Mouse (Mus musculus): Measurements from ENCODE around the gene Mrpl52. TPM values are rescaled to one million over a fixed set of nuclear protein-coding genes. Genes with fewer than 3 reads are reported as not detected.

Gene Mrpl52
- 226 and 256 TPM in 2 replicates for polyA plus RNA-seq (2015; fragmentation: Nextera tagmentation; extraction: Ambion mirVana)

DNA sequence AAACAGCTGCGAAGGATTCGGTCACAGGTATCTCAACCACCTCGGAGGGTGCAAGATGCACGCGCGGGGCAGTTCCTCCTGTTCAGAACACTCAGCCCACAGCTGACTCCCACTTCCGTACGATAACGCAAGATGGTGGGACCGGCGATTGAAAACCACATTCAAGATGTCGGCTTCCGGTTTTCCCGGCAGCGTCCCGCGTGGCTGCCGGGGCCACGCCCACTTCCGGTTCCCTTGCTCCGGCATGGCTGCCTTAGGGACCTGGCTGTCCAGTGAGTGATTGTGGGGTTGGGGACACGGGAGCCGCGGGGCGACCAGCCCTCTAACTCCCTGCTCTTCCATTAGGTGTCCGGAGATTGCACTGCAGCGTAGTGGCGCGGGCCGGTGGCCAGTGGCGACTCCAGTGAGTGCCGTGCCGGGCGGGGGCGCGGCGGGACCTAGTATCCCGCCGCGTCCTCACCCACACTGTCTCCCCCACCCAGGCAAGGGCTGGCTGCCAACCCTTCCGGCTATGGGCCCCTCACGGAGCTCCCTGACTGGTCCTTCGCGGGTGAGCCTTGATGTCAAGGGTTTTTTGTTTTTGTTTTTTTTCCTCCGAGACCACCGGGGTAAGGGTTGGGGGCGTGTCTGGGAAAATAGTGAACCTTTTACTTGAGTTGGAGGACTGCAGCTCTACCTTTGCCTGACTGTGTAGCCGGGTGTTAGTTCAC lies at the start of gene Mrpl52:
Mrpl52 (plus strand) TSS at position 221 of the 710 bp plus-strand sequence.
- ATAC-seq (ENCODE audit: extremely low read depth, insufficient number of reproducible peaks, low FRiP score, low TSS enrichment): peak; percentile 60
- H3K9me3 ChIP-seq: no peaks in the 10 kb centered on the region
- peak within 1 kb of the TSS; percentile 73 for H3K4me2 ChIP-seq
- peak within 1 kb of the TSS; percentile 82 for H3K4me3 ChIP-seq
- H3K4me1 ChIP-seq: peaks cover 45% of the 10 kb centered on the region
- peaks cover 20% of the 10 kb centered on the region for H3K36me3 ChIP-seq
- peak within 1 kb of the TSS; percentile 84 for H3K27ac ChIP-seq (replicated peaks)
- under 1% methylated on average over 47 of the region's 48 CpGs for WGBS
- peak within 1 kb of the TSS; percentile 87 for H3K9ac ChIP-seq
- H3K27me3 ChIP-seq (replicated peaks): no peaks in the 10 kb centered on the region

DNA sequence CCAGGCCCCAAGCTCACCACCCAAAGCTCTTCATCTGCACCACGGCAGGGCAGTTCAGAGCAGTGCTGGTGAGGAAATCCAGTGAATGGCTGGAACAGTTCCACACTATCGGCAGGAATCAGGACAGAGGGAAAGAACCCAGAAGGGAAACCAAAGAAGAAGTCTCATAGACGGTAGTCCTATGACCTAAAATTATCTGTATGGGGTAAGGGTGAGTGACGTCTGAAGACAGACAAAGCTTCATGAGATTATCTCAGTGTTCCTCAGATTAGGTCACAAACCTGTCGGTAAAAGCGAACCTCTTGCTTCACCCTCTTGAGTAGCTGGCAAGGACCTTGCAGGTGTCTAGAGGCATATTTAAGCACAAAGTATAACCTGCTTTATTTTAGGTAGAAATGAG lies 49.5 kb upstream of the Mrpl52 start:
- Histone ChIP-seq H3K27ac (replicated peaks) (no peak overlapping the region), H3K9me3 (no peaks in the 10 kb centered on the region), H3K4me1 (no peaks in the 10 kb centered on the region), H3K36me3 (peaks cover 10% of the 10 kb centered on the region; the same call in 1 of the 2 replicates), H3K27me3 (replicated peaks) (no peaks in the 10 kb centered on the region), H3K9ac (no peak overlapping the region), H3K4me2 (no peak overlapping the region), H3K4me3 (no peak overlapping the region)
- no peak for ATAC-seq (ENCODE audit: extremely low read depth, insufficient number of reproducible peaks, low FRiP score, low TSS enrichment)
- WGBS: 61% methylated on average over 6 of the region's 6 CpGs

- Histone ChIP-seq H3K36me3 (no peaks in the 10 kb centered on the region), H3K9me3 (no peaks in the 10 kb centered on the region), H3K4me1 (peaks cover 9% of the 10 kb centered on the region), H3K9ac (no peak overlapping the region), H3K27me3 (replicated peaks) (no peaks in the 10 kb centered on the region), H3K4me2 (no peak overlapping the region), H3K4me3 (no peak overlapping the region), H3K27ac (replicated peaks) (no peak overlapping the region)
- no peak for ATAC-seq (ENCODE audit: extremely low read depth, insufficient number of reproducible peaks, low FRiP score, low TSS enrichment)
- 79% methylated on average over 13 of the region's 13 CpGs for WGBS
These were observed 47.1 kb upstream of the Mrpl52 start for GRCm38 (mm10) chr14:54379571-54379970.

DNA sequence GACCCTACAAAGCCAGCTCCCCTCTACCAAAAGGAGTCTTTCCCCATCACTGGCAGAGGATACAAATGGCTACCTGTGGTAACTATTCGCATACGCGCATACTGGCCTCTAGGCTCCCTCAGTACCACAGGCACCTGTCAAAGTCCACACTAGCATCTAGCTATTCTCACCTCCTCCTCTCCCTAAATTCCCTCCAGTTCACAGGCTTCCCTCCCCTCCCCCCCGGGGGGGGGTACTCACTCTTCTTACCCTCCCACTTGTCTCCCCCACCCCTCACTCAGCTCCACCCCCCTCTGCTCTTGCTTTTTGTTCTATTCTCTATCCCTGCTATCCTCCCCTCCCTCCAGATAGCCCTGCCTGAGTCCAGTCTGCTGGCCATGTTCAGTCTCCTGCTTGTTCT lies 46.1 kb upstream of the Mrpl52 start:
- H3K9me3 ChIP-seq: no peaks in the 10 kb centered on the region
- no peak overlapping the region for H3K27ac ChIP-seq (replicated peaks)
- H3K4me1 ChIP-seq: peaks cover 9% of the 10 kb centered on the region
- no peak for ATAC-seq (ENCODE audit: extremely low read depth, insufficient number of reproducible peaks, low FRiP score, low TSS enrichment)
- H3K9ac ChIP-seq: no peak overlapping the region
- H3K4me3 ChIP-seq: no peak overlapping the region
- no peak overlapping the region for H3K4me2 ChIP-seq
- 81% methylated on average over 4 of the region's 4 CpGs for WGBS
- H3K36me3 ChIP-seq: no peaks in the 10 kb centered on the region
- no peaks in the 10 kb centered on the region for H3K27me3 ChIP-seq (replicated peaks)

- Histone ChIP-seq H3K4me1 (peaks cover 9% of the 10 kb centered on the region), H3K27ac (replicated peaks) (no peak overlapping the region), H3K36me3 (no peaks in the 10 kb centered on the region), H3K4me3 (no peak overlapping the region), H3K27me3 (replicated peaks) (no peaks in the 10 kb centered on the region), H3K9ac (no peak overlapping the region), H3K4me2 (no peak overlapping the region), H3K9me3 (no peaks in the 10 kb centered on the region)
- 74% methylated on average over 10 of the region's 10 CpGs for WGBS
- ATAC-seq (ENCODE audit: extremely low read depth, insufficient number of reproducible peaks, low FRiP score, low TSS enrichment): no peak
These were observed 44.9 kb upstream of the Mrpl52 start for GRCm38 (mm10) chr14:54381816-54382215.

GRCm38 (mm10) chr14:54382641-54383040 lies 44.1 kb upstream of the Mrpl52 start:
- no peak overlapping the region for H3K9ac ChIP-seq
- H3K36me3 ChIP-seq: no peaks in the 10 kb centered on the region
- 78% methylated on average over 9 of the region's 9 CpGs for WGBS
- no peak overlapping the region for H3K4me2 ChIP-seq
- no peak overlapping the region for H3K27ac ChIP-seq (replicated peaks)
- H3K9me3 ChIP-seq: no peaks in the 10 kb centered on the region
- no peak overlapping the region for H3K4me3 ChIP-seq
- H3K27me3 ChIP-seq (replicated peaks): no peaks in the 10 kb centered on the region
- peaks cover 9% of the 10 kb centered on the region for H3K4me1 ChIP-seq
- no peak for ATAC-seq (ENCODE audit: extremely low read depth, insufficient number of reproducible peaks, low FRiP score, low TSS enrichment)

DNA sequence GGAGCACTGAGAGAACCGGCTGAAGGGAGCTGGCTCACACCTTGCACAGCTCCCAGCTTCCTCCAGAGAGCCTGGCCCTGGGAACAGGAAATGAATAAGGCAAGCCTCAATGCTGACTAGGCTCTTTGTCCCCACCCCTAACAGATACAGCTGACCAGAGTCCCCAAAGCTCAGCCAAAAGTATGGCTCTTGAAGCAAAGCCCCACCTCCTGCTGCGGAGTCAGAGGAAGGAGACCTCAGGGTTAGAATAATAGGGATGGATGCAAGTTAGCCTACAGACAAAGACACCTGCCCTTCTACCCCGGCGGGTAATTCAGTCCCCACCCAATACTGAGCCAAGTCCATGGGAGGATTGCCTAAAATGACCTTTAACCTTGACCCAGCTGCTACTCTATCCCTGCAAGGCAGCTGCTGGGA lies 43.3 kb upstream of the Mrpl52 start:
- Histone ChIP-seq H3K9ac (no peak overlapping the region), H3K27ac (replicated peaks) (no peak overlapping the region), H3K27me3 (replicated peaks) (no peaks in the 10 kb centered on the region), H3K4me1 (peaks cover 9% of the 10 kb centered on the region), H3K9me3 (no peaks in the 10 kb centered on the region), H3K4me3 (no peak overlapping the region), H3K4me2 (no peak overlapping the region), H3K36me3 (no peaks in the 10 kb centered on the region)
- WGBS: 51% methylated on average over 4 of the region's 4 CpGs
- ATAC-seq (ENCODE audit: extremely low read depth, insufficient number of reproducible peaks, low FRiP score, low TSS enrichment): no peak

GRCm38 (mm10) chr14:54384396-54384795 lies 42.3 kb upstream of the Mrpl52 start:
- Histone ChIP-seq H3K4me2 (no peak overlapping the region), H3K27ac (replicated peaks) (no peak overlapping the region), H3K36me3 (no peaks in the 10 kb centered on the region), H3K4me3 (no peak overlapping the region), H3K27me3 (replicated peaks) (no peaks in the 10 kb centered on the region), H3K9ac (no peak overlapping the region), H3K9me3 (no peaks in the 10 kb centered on the region), H3K4me1 (peaks cover 9% of the 10 kb centered on the region)
- no peak for ATAC-seq (ENCODE audit: extremely low read depth, insufficient number of reproducible peaks, low FRiP score, low TSS enrichment)
- WGBS: 82% methylated on average over 8 of the region's 8 CpGs

GRCm38 (mm10) chr14:54385968-54386618 lies 40.6 kb upstream of the Mrpl52 start:
- no peak overlapping the region for H3K9ac ChIP-seq
- H3K27ac ChIP-seq (replicated peaks): no peak overlapping the region
- H3K4me1 ChIP-seq: peaks cover 9% of the 10 kb centered on the region
- no peak overlapping the region for H3K4me2 ChIP-seq
- H3K27me3 ChIP-seq (replicated peaks): no peaks in the 10 kb centered on the region
- H3K9me3 ChIP-seq: no peaks in the 10 kb centered on the region
- H3K36me3 ChIP-seq: no peaks in the 10 kb centered on the region
- 75% methylated on average over 7 of the region's 7 CpGs for WGBS
- no peak overlapping the region for H3K4me3 ChIP-seq
- no peak for ATAC-seq (ENCODE audit: extremely low read depth, insufficient number of reproducible peaks, low FRiP score, low TSS enrichment)

DNA sequence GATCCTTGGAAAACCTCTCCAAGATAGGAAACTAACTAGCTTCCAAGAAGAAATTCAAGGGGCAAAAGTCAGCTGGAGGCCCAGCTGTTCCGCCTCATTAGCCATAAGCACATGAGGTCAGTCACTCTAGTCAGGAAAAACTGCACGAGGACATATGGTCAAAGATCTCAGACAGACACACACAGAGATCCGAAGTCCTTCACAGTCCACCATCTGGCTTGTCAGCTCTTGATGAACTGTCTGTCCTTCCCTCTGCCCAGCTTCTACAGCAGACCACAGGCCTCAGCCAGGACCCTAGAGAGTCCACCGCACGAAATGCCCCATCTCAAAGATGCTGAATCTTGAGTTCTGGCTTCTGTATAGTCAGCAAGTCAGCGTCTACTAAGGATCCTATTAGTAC lies 39.2 kb upstream of the Mrpl52 start:
- H3K9me3 ChIP-seq: no peaks in the 10 kb centered on the region
- peaks cover 9% of the 10 kb centered on the region for H3K4me1 ChIP-seq
- no peaks in the 10 kb centered on the region for H3K36me3 ChIP-seq
- no peaks in the 10 kb centered on the region for H3K27me3 ChIP-seq (replicated peaks)
- H3K9ac ChIP-seq: no peak overlapping the region
- ATAC-seq (ENCODE audit: extremely low read depth, insufficient number of reproducible peaks, low FRiP score, low TSS enrichment): no peak
- 76% methylated on average over 6 of the region's 6 CpGs for WGBS
- H3K4me3 ChIP-seq: no peak overlapping the region
- H3K27ac ChIP-seq (replicated peaks): no peak overlapping the region
- no peak overlapping the region for H3K4me2 ChIP-seq

DNA sequence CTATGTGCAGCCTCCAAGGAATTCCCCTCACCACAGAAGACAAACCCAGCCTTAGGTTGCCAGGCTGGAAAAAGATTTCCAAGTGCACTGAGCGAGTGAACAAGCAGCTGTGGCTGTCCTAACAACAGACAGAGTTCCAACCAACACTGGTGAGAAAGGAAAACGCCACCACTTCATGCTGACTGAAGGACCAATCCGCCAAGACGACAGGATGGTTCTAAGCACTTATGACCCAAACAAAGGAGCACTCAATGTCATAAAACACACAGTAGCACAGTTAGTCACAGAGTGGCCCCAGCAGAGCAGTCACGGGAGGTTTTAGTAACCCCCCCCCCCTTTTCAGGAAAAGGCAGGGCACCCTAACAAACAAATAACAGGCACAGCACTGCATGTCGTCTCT lies 35.9 kb upstream of the Mrpl52 start:
- H3K9ac ChIP-seq: no peak overlapping the region
- H3K36me3 ChIP-seq: peaks cover 6% of the 10 kb centered on the region
- H3K4me2 ChIP-seq: no peak overlapping the region
- ATAC-seq (ENCODE audit: extremely low read depth, insufficient number of reproducible peaks, low FRiP score, low TSS enrichment): no peak
- WGBS: 66% methylated on average over 6 of the region's 6 CpGs
- H3K9me3 ChIP-seq: no peaks in the 10 kb centered on the region
- H3K27ac ChIP-seq (replicated peaks): no peak overlapping the region
- no peaks in the 10 kb centered on the region for H3K27me3 ChIP-seq (replicated peaks)
- H3K4me3 ChIP-seq: no peak overlapping the region
- H3K4me1 ChIP-seq: no peaks in the 10 kb centered on the region

DNA sequence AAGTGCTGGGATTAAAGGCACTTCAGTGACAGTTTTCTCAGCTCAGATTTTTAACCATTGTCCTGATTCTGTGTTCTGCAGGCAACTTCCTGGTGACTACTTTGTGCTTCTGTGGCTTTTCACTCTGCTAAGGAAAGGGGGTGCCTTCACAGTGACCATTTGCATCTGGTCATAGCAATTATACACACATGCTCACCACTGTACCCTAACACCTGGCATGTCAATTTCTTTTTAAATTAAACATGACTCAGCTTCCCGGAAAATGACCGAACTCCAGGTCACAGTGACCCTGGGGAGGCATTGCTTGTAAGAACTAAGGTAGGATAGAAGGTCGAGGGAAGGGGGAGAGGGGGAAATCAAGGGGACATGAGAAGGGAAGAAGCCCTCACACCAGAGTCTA lies 32.9 kb upstream of the Mrpl52 start:
- Histone ChIP-seq H3K36me3 (peaks cover 6% of the 10 kb centered on the region), H3K4me1 (peaks cover 8% of the 10 kb centered on the region), H3K27me3 (replicated peaks) (no peaks in the 10 kb centered on the region), H3K9ac (no peak overlapping the region), H3K4me3 (no peak overlapping the region), H3K27ac (replicated peaks) (no peak overlapping the region), H3K9me3 (no peaks in the 10 kb centered on the region), H3K4me2 (no peak overlapping the region)
- WGBS: 71% methylated on average over 3 of the region's 3 CpGs
- ATAC-seq (ENCODE audit: extremely low read depth, insufficient number of reproducible peaks, low FRiP score, low TSS enrichment): no peak

All from heart, embryonic 13.5 days (tissue).